In genomic region chr5:139849626-139850320, GRCm38 (mm10) we compare ENCODE assay signal across 28 mouse cellular contexts. TPM values are rescaled to one million over a fixed set of nuclear protein-coding genes. Genes with fewer than 3 reads are reported as not detected.
DNase-seq lines count a peak whose midpoint lies in the region; ATAC-seq lines count a peak whose summit lies in the region.
"Had no signal": no experiment of that assay in that cellular context is flagged by ENCODE, and none has a peak within 500 bp of the region (broad histone marks: within the 10 kb centered on the region; RNA-seq: fewer than 3 reads in every experiment).

No protein-coding gene starts in this region.

- ATAC-seq in kidney, embryonic 15.5 days (replicated peaks; ENCODE audit: low FRiP score): no peak
- ATAC-seq: CD4-positive, CD25-positive, alpha-beta regulatory T cell, adult 4 months; forebrain, embryonic 13.5 days had no signal

- no peak overlapping the region for H3K4me2 ChIP-seq in kidney, embryonic 15.5 days
- H3K4me2 ChIP-seq: forebrain, embryonic 13.5 days; heart, embryonic 12.5 days; hindbrain, embryonic 15.5 days; neural tube, embryonic 12.5 days had no signal

- H3K27ac ChIP-seq in kidney, embryonic 15.5 days: no peak overlapping the region
- H3K27ac ChIP-seq: forebrain, embryonic 13.5 days; hindbrain, embryonic 15.5 days; kidney, postnatal 0 days; midbrain, embryonic 10.5 days; neural tube, embryonic 12.5 days had no signal

- H3K4me3 ChIP-seq in kidney, embryonic 15.5 days (replicated peaks): no peak overlapping the region
- H3K4me3 ChIP-seq: forebrain, embryonic 13.5 days; heart, embryonic 12.5 days; hindbrain, embryonic 15.5 days; midbrain, embryonic 10.5 days; neural tube, embryonic 12.5 days had no signal

- no peak overlapping the region for H3K9ac ChIP-seq in kidney, embryonic 15.5 days
- H3K9ac ChIP-seq: forebrain, embryonic 13.5 days; heart, embryonic 12.5 days; hindbrain, embryonic 15.5 days; neural tube, embryonic 12.5 days had no signal

- no peaks in the 10 kb centered on the region; the same call in 1 of the 2 replicates for H3K27me3 ChIP-seq in kidney, embryonic 15.5 days
- H3K27me3 ChIP-seq: forebrain, embryonic 13.5 days; hindbrain, embryonic 15.5 days; neural tube, embryonic 12.5 days had no signal

- H3K9me3 ChIP-seq in kidney, embryonic 15.5 days (replicated peaks): peaks cover 4% of the 10 kb centered on the region; the same call in 1 of the 2 replicates
- H3K9me3 ChIP-seq: G1E had no signal

- WGBS in kidney, embryonic 15.5 days: 72% methylated on average over 12 of the region's 12 CpGs

- H3K36me3 ChIP-seq in kidney, embryonic 15.5 days: no peaks in the 10 kb centered on the region
- H3K36me3 ChIP-seq: G1E; heart, embryonic 12.5 days; hindbrain, embryonic 15.5 days; midbrain, embryonic 10.5 days; neural tube, embryonic 12.5 days had no signal

- H3K4me1 ChIP-seq in kidney, embryonic 15.5 days: peaks cover 13% of the 10 kb centered on the region; the same call in 1 of the 2 replicates

- DNase-seq in adrenal gland, adult (ENCODE audit: inconsistent age in 2 of 2, low spot score in 1 of 2): peak; percentile 59 to 88
- DNase-seq in adrenal gland, postnatal 4 days (ENCODE audit: low spot score in 2 of 2): no peak
- peak; percentile 46 for DNase-seq in kidney, adult 11 months
- DNase-seq in adrenal gland, adult 8-10 months: peak; percentile 54
- peak; percentile 70 for DNase-seq in kidney, postnatal 10 days
- no peak for DNase-seq in embryo, embryonic 9.5 days (ENCODE audit: extremely low spot score)
- no peak for DNase-seq in adipocyte (ENCODE audit: low spot score)
- DNase-seq: cerebellum, adult 11-12 months; liver; lung, adult 2 months; lung, postnatal 4 days; right cerebral cortex, postnatal 4 days had no signal

RNA-seq across cellular contexts. Expression of gene Psmg3, which starts 23.1 kb away (rescaled TPM):
- 10 to 100 TPM; 19.7 to 22.2 TPM for total RNA-seq in adrenal gland, postnatal 4 days (2021)
- polyA plus RNA-seq in kidney, embryonic 15.5 days (2015; fragmentation: Nextera tagmentation; extraction: Ambion mirVana): 74.0 and 77.8 TPM in 2 replicates
- 10 to 100 TPM; 21.2 to 26.6 (median 23.3) TPM for total RNA-seq in adrenal gland, adult 8-10 months (2022)

RNA-seq across cellular contexts. Expression of gene Gm26938, which starts 23.6 kb away (rescaled TPM):
- total RNA-seq in adrenal gland, postnatal 4 days (2021): not detected
- polyA plus RNA-seq in kidney, embryonic 15.5 days (2015; fragmentation: Nextera tagmentation; extraction: Ambion mirVana): not detected in 2 replicates
- not detected for total RNA-seq in adrenal gland, adult 8-10 months (2022)
- total RNA-seq: G1E; granulocyte monocyte progenitor cell, adult 5-6 weeks; heart, postnatal 25 days; layer of hippocampus, postnatal 14 days; left cerebral cortex, postnatal 25 days; monocyte, adult 5-6 weeks had no signal
- polyA plus RNA-seq: CD4-positive, CD25-positive, alpha-beta regulatory T cell, adult 4 months; forebrain, embryonic 13.5 days; G1E; heart, embryonic 12.5 days; hindbrain, embryonic 15.5 days; kidney, postnatal 0 days; lung, adult 2 months; midbrain, embryonic 10.5 days; neural tube, embryonic 12.5 days; testis, adult 2 months; urinary bladder, adult 2 months had no signal

RNA-seq across cellular contexts. Expression of gene Tmem184a, which starts 30.1 kb away (rescaled TPM):
- total RNA-seq in adrenal gland, postnatal 4 days (2021): 1 to 10 TPM; 1.5 to 3.9 TPM
- polyA plus RNA-seq in kidney, embryonic 15.5 days (2015; fragmentation: Nextera tagmentation; extraction: Ambion mirVana): 5.8 and 7.2 TPM in 2 replicates
- total RNA-seq in adrenal gland, adult 8-10 months (2022): under 1 TPM; 0.07 to 0.67 (median 0.21) TPM
- total RNA-seq: granulocyte monocyte progenitor cell, adult 5-6 weeks had no signal

RNA-seq across cellular contexts. Expression of gene Elfn1, which starts 58.0 kb away (rescaled TPM):
- total RNA-seq in adrenal gland, postnatal 4 days (2021): 10 to 100 TPM; 14.1 to 16.8 TPM
- polyA plus RNA-seq in kidney, embryonic 15.5 days (2015; fragmentation: Nextera tagmentation; extraction: Ambion mirVana): 0.26 and 0.41 TPM in 2 replicates
- total RNA-seq in adrenal gland, adult 8-10 months (2022): 10 to 100 TPM in 1 of 4 experiments, 1 to 10 TPM in 1, under 1 TPM in 2; 0.32 to 49.6 (median 5.4) TPM
- total RNA-seq: granulocyte monocyte progenitor cell, adult 5-6 weeks; monocyte, adult 5-6 weeks had no signal
- polyA plus RNA-seq: CD4-positive, CD25-positive, alpha-beta regulatory T cell, adult 4 months; G1E had no signal

RNA-seq across cellular contexts. Expression of gene Mafk, which starts 58.5 kb away (rescaled TPM):
- total RNA-seq in adrenal gland, postnatal 4 days (2021): 10 to 100 TPM; 21.9 to 23.2 TPM
- polyA plus RNA-seq in kidney, embryonic 15.5 days (2015; fragmentation: Nextera tagmentation; extraction: Ambion mirVana): 10.6 and 11.1 TPM in 2 replicates
- total RNA-seq in adrenal gland, adult 8-10 months (2022): 10 to 100 TPM; 28.7 to 45.0 (median 30.4) TPM

Comparison
In these comparisons a context has a peak if more than half of its experiments do, and no peak if none do; other contexts are left out.
1. DNase-seq: peak in adrenal gland, adult (2 of 2), kidney, adult 11 months (single experiment), adrenal gland, adult 8-10 months (single experiment) and kidney, postnatal 10 days (single experiment); none in adrenal gland, postnatal 4 days (0 of 2), embryo, embryonic 9.5 days (single experiment) and adipocyte (single experiment).